Mouse (Mus musculus) T-cell, adult 2 months (primary cell): ENCODE measurements at regions not wholly inside any gene's neighbourhood (a gene's known extent, or its start where the extent isn't known, plus 50 kb on each side); places are given as distances from the start of the nearest gene placed in this dataset.

Experiments
- DNase-seq: peaks from one replicate; pipeline ENCODE4 v3.0.0; 2022; ENCODE audit warnings: low spot score

GRCm38 (mm10) chr5:101124941-101125453 lies 279.5 kb downstream of the Gpat3 start:
- no peak for DNase-seq

DNA sequence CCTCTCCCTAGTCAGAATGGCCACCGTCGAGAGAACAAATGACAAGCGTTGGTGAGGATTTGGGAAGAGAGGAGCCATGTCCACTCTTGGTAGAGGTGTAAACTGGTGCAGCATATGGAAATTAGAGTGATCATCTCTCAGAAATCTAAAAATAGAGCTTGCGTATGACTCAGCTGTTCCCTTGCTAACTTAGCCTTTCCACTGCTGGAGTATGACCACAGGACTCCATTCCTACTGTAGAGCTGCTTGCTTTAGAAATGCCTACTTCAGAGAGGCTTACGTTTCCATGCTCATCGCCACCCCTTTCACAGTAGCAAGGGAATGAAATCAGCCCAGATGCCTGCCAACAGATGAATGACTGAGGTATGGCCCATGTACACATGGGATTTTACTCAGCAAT lies 277.4 kb downstream of the Gpat3 start:
- no peak for DNase-seq

- no peak for DNase-seq
These were observed 275.1 kb downstream of the Gpat3 start for GRCm38 (mm10) chr5:101120509-101121201.

DNA sequence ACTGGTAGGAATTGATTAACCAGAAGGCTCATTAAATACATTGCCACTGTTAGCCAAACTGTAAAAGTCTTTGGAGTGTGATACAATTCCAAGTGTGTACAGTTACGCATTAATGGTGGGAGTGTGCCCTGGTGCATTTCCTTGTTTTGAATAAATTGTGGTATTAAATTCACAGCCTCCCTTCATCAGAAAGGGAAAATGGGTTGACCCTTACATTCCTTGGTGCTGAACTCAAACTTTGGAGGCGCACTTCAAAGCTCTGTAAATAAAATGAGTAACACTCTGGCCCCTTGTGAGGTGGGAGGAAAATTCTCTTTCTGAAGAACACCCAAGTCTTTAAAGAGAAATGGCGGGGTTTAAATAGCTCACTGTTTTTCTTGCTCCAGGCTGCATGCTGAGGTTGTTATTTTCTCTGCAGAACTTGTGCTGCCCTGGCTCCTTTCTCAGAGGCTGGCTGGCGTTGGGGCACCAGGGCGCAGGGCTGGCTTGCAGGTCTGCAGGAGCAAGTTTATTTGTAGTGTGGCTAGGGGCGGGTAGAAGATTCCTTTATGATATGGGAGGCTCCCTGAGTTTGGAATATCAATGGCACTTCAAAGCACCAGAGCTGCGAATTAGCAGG lies 266.7 kb downstream of the Gpat3 start:
- no peak for DNase-seq

DNA sequence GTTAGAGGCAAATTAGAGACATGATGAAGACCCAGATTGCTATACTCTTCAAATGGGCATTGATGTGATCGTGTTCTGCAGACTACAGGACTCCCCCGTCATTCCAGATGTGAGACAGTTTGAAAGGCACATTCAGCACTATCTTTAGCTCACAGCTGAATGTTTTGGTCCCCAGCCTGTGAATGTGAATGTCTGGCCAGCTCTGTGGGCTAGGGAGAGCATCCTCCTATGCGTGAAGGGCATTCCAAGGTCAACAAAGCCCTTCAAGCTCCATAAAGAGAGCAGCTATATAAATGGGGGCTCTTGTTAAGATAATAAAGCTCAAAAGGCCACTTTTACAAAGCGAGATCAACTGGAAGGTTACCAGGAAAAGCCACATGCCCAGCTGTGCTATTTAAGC lies 266.1 kb downstream of the Gpat3 start:
- no peak for DNase-seq

GRCm38 (mm10) chr5:101100975-101101699 lies 255.6 kb downstream of the Gpat3 start:
- no peak for DNase-seq

GRCm38 (mm10) chr5:101091027-101091598 lies 245.6 kb downstream of the Gpat3 start:
- DNase-seq = no peak

DNA sequence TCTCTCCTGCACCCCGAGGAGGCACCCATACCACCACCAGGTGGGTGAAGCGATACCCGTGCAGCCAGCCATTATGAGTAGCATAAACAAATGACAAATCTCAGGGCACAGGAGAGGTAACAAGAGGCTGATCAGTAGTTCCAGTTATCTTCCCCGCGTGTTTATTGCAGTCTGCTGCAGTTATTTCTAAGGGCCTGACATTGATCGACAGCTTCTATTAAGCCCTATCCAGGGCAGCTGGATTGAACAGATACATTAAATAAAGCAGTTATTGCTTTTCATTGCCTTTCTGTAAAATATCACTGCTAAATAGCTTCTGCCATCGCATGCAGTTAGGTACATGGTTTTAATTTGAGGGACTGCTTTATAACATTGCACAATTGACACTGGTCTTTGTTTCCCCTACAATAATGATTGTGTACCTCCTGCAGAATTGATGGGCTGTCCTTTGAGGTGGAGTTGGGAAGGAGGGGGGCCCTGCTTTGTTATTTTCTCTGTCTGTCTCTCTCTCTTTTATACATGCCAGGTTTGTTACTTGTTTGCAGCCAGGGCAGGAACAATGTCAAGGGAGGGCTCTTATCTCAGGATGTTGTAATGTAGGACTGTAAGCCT lies 245.0 kb downstream of the Gpat3 start:
- no peak for DNase-seq

GRCm38 (mm10) chr5:101085199-101085598 lies 239.7 kb downstream of the Gpat3 start:
- DNase-seq = no peak

DNA sequence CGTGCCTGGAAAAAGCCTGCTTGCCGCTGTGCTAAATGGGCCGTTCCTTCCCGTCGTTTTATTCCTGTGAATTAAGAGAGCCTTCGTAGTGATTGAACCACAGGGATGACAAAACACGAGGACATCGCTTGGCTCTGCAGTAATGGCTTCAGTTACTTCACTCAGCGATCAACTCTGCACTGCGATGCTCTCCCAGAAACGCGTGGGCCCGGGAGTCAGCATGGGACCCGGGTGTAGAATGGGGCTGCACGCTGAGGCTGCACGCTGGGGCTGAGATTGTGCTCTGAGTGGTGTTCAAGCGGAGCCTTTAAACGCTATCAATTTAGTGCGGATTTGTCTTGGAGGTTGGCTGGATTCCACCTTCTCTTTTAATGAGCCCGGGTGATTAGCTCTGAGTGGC lies 237.1 kb downstream of the Gpat3 start:
- DNase-seq = no peak

- DNase-seq = no peak
These were observed 218.8 kb downstream of the Gpat3 start for GRCm38 (mm10) chr5:101064308-101064707.

DNA sequence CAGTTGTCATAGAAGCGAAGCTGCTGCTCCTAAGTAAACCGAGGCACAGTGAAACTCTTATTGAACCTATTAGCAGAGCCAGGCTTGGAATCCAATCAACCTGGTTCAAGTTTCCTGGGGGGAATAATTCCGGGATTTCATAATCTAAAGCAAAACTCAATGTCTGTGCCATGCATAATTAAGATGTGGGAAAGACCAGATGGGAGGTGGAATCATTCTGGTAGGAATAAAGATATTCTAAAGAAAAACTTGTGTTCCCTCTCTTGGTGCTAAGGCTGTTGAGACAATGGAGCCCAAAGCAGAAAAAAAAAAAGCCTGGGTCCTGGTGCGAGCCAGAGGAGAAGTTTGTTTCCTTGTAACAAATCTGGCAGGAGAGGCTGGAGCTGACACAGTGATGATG lies 217.7 kb downstream of the Gpat3 start:
- DNase-seq = no peak

GRCm38 (mm10) chr5:101051591-101051990 lies 206.1 kb downstream of the Gpat3 start:
- no peak for DNase-seq

GRCm38 (mm10) chr5:101040488-101040887 lies 195.0 kb downstream of the Gpat3 start:
- no peak for DNase-seq

- no peak for DNase-seq
These were observed 187.5 kb downstream of the Gpat3 start for GRCm38 (mm10) chr5:101032968-101033367.

DNA sequence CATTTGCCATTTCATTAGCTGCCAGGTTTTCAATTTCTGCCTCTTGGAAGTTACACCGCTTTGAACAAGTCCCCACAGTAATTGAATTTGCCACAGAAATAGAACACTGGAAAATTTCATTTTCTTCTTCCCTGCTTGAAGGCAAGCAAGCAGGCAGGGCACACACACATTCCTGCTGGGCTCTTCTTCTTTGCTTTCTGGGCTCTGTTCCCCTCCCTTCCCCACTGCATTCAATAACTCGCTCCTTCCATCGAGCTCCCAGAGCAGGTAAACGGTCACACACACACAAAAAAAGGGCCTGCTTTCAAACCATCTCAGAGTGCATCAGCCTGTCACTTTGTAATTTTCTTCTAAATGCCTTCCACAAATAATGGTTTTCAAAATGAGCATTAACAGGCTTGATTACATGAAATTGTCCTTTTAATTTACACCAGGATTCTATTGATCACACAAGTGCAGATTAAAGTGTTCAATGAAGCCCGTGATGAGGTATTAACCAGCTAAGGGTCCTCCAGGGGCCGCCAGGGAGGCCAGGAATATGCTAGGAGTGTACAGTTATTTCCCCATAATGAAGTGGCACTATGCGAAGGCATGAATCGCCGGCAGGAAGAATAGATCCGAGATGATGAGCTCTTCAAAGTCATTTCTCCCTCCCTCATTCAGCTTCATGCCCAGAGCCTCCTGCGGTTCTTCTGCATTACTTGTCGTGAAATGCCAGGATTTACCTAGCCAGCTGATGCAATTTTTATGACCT lies 186.8 kb downstream of the Gpat3 start:
- DNase-seq = no peak

GRCm38 (mm10) chr5:101024796-101025195 lies 179.3 kb downstream of the Gpat3 start:
- DNase-seq = no peak

DNA sequence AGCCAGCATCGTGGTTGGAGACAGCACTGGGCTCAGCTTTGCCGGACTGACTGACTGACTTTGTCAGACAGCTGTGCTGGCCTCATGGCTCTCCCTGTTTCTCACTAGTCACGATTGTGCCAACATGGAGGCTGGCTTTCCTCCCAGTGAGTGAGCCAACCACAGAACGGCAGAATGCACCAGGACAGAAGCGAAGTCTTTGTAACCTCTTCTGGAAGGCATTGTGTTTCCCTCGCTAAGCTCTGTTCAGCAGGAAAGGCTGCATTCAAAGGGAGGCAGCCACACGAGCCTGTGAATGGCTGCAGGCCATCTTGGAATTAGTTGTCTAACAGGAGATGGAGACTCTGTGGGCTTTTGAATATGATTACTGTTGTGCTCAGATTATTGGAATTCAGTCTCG lies 178.3 kb downstream of the Gpat3 start:
- DNase-seq = no peak

DNA sequence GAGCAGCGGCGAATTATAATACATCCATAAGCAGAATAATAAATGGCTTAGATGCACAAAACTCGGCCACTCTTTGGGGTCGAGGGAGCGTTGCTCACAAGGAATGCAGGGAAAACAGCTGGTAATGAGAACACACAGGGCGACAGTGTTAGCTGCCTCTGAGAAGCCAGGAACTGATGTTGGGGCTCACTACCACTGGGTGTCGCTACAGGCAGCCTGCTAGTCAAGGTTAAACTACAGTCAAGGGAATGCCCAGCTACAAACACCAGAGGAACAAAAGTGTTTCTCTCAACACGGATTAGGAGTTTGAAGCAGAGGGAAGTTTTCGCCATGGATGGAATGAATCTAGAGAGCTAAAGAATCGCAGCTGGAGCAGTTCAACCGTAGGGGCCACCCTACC lies 175.3 kb downstream of the Gpat3 start:
- no peak for DNase-seq

GRCm38 (mm10) chr5:101013844-101014243 lies 168.3 kb downstream of the Gpat3 start:
- DNase-seq = no peak

- DNase-seq = no peak
These were observed 159.7 kb downstream of the Gpat3 start for GRCm38 (mm10) chr5:101005216-101005615.

- DNase-seq = no peak
These were observed 154.9 kb downstream of the Gpat3 start for GRCm38 (mm10) chr5:101000436-101000835.
